Mouse (Mus musculus) MEL (cell line): ENCODE measurements around the gene Eif5a.

Experiments used
- CTCF ChIP-seq, 3 experiments: IDR thresholded peaks in 2 of 3; conservative IDR thresholded peaks in 1 of 3; 2 replicates each; pipeline ENCODE4 v1.5.1; 2011 to 2012; ENCODE audit warnings: low read length in 3 of 3, low read depth in 2 of 3, mild to moderate bottlenecking in 2 of 3, improper control_type of control experiment in 1 of 3, inconsistent platforms in 1 of 3, mixed read lengths in 1 of 3, moderate library complexity in 1 of 3; ENCODE audit not compliant: control insufficient read depth in 1 of 3, insufficient read depth in 1 of 3, poor library complexity in 1 of 3, severe bottlenecking in 1 of 3
- ELF1 ChIP-seq: IDR thresholded peaks from 2 replicates; pipeline ENCODE4 v1.6.1; 2014; ENCODE audit warnings: low read depth, mild to moderate bottlenecking, inconsistent platforms, low read length, improper control_type of control experiment, moderate library complexity
- EP300 ChIP-seq, 2 experiments: IDR thresholded peaks; 2 replicates each; pipeline ENCODE4 v1.6.1; 2011; ENCODE audit warnings: improper control_type of control experiment in 2 of 2, low read length in 2 of 2, low read depth in 1 of 2, mild to moderate bottlenecking in 1 of 2
- ETS1 ChIP-seq: IDR thresholded peaks from 2 replicates; pipeline ENCODE4 v1.6.1; 2012; ENCODE audit warnings: low read depth, mild to moderate bottlenecking, inconsistent platforms, low read length, improper control_type of control experiment, moderate library complexity
- MAFK ChIP-seq: IDR thresholded peaks from 2 replicates; pipeline ENCODE4 v1.6.1; 2011; ENCODE audit warnings: low read depth, mild to moderate bottlenecking, low read length, improper control_type of control experiment, borderline replicate concordance
- MYB ChIP-seq: IDR thresholded peaks from 2 replicates; pipeline ENCODE4 v1.6.1; 2011; ENCODE audit warnings: mild to moderate bottlenecking, low read depth, low read length, improper control_type of control experiment
- MYC ChIP-seq: IDR thresholded peaks from 2 replicates; pipeline ENCODE4 v1.6.1; 2011; ENCODE audit warnings: low read depth, mild to moderate bottlenecking, low read length, improper control_type of control experiment, moderate library complexity
- POLR2A ChIP-seq, 2 experiments: IDR thresholded peaks; 2 replicates each; pipeline ENCODE4 v1.6.1; 2011 to 2012; ENCODE audit warnings: low read length in 2 of 2, mild to moderate bottlenecking in 2 of 2, control low read depth in 1 of 2, improper control_type of control experiment in 1 of 2, low read depth in 1 of 2, moderate library complexity in 1 of 2; ENCODE audit not compliant: control insufficient read depth in 1 of 2, insufficient read depth in 1 of 2, poor library complexity in 1 of 2
- SIN3A ChIP-seq: IDR thresholded peaks from 2 replicates; pipeline ENCODE4 v1.6.1; 2012; ENCODE audit warnings: low read length, improper control_type of control experiment, inconsistent platforms
- SMC3 ChIP-seq: IDR thresholded peaks from 2 replicates; pipeline ENCODE4 v1.6.1; 2011; ENCODE audit warnings: low read depth, low read length, improper control_type of control experiment

- TF ChIP-seq POLR2A (IDR thresholded peaks at IDR 0.05; ENCODE audit: control insufficient read depth in 1 of 2, insufficient read depth in 1 of 2, low read depth in 1 of 2, low read length in 2 of 2, poor library complexity in 1 of 2) (no peak), CTCF (IDR thresholded peaks at IDR 0.05 in 2 of 3, conservative IDR thresholded peaks at IDR 0.05 in 1 of 3; ENCODE audit: control insufficient read depth in 1 of 3, insufficient read depth in 1 of 3, low read depth in 2 of 3, low read length in 3 of 3, poor library complexity in 1 of 3, severe bottlenecking in 1 of 3) (no peak), SMC3 (no peak), EP300 (IDR thresholded peaks at IDR 0.05; ENCODE audit: low read depth in 1 of 2, low read length in 2 of 2) (no peak), SIN3A (no peak), ELF1 (no peak), ETS1 (no peak), MYC (no peak), MYB (no peak), MAFK (no peak)
Measured at GRCm38 (mm10) chr11:69939731-69940130, 18.0 kb upstream of the Eif5a start.
